Mouse (Mus musculus) gastrocnemius, postnatal 10 days (tissue): Measurements from ENCODE around the gene Dhrs1. TPM values are rescaled to one million over a fixed set of nuclear protein-coding genes. Genes with fewer than 3 reads are reported as not detected.

Experiments
- DNase-seq: peaks from one replicate; pipeline ENCODE4 v3.0.0; 2021; ENCODE audit warnings: mixed read lengths
- total RNA-seq, 2 experiments: library from RNA; stranded (reverse); gene quantifications; 2 replicates each; pipeline ENCODE4 v1.2.3; 2021

The Dhrs1 gene
- total RNA-seq, 2 experiments from 2014 or later, result 33.2 to 33.3 TPM

DNA sequence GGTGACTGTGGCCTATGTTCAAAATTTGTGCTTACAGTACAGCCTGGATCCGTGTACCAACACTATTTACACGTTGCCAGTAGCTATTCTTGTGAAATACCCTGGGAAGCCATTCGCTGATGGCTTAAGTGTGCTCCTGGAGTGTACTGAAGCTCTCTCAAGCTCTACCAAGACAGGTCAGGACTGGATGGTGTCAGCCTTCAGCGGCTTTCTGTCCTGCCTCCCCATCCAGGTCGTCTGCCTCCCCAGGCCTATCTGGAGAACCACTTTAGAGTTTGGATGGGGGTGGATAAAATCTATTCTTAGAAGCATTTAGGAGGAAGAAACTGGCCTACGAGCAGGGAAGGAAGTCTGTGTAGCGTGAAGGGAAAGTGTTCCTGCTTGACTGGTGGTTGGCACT lies 17.7 kb upstream of the Dhrs1 start:
- no peak for DNase-seq

DNA sequence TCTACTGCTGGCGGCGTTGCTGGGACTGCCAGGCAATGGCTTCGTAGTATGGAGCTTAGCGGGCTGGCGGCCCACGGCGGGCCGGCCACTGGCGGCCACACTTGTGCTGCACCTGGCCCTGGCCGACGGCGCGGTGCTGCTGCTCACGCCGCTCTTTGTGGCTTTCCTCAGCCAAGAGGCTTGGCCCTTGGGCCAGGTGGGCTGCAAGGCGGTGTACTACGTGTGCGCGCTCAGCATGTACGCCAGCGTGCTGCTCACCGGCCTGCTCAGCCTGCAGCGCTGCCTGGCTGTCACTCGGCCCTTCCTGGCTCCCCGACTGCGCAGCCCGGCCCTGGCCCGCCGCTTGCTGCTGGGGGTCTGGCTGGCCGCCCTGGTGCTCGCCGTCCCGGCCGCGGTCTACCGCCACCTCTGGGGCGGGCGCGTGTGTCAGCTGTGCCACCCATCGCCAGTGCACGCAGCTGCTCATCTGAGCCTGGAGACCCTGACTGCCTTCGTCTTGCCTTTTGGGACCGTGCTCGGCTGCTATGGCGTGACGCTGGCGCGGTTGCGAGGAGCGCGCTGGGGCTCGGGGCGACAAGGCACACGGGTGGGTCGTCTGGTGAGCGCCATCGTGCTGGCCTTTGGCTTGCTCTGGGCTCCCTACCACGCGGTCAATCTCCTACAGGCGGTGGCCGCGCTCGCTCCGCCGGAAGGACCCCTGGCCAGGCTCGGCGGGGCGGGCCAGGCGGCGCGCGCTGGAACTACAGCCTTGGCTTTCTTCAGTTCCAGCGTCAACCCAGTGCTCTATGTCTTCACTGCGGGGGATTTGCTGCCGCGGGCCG lies 16.7 kb upstream of the Dhrs1 start:
- DNase-seq, result peak; percentile 68

DNA sequence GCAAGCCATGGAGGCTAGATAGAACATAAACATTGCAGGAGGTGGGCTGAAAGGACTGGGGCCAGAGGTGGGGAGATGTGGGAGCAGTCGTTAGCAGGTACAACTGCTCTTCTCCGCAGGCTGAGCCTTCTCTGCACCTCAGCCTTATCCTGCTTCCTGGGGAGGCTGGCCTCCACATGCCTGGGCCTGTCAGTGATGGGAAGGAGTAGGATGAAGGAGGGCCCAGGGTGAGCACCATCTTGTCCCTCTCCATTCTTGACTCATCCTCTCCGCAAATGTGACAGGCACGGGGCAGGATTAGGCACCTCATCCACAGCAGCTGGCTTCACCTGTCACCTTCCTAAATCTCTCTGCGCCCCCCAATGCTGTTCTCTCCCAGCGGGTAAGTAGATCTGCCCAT lies 15.7 kb upstream of the Dhrs1 start, which contains the start of gene Ltb4r2:
Ltb4r2 (plus strand) TSS at position 266 of the 400 bp plus-strand sequence.
- DNase-seq, result no peak

DNA sequence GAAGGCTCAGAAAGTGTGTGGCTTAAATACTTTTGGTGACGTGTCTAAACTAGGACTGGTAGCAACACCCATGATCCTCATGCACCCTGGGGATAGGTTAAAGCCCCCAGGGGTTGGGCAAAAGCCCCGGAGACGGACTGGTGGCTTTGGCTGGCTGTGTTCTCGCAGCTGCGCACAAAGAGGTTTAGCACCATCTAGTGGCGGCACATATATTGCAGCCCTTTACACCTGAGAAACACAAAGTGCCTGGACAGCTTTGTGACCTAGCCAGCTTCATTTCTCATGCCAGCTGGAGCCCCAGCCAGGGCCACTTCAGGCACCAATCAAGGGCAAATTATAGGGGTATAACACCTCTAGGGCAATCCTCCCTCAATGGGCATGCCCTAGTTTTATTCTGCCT lies 14.7 kb upstream of the Dhrs1 start:
- peak; percentile 85 for DNase-seq

DNA sequence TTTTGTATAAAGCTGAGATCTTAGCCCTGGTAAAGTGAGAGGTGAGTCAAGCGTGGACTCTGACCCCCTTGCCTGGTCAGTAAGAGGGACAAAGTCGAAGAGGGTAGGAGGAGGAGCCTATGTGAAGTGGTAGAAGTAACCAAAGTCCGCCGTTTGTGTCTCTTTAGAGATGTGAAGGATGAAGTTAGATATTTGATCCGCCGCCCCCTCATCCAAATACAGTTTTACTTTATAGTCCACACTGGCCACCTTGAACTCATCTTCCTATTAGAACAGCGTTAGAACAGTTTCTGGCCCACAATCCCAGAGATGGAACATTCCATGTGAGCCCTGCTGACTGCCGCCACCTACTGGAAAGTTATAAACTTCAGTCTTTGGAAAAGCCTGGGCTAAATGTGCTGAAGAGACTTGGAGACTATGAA lies 12.9 kb upstream of the Dhrs1 start, which contains the start of gene Cideb:
Cideb (minus strand) TSS at position 96 of the 422 bp plus-strand sequence.
- DNase-seq, result no peak

DNA sequence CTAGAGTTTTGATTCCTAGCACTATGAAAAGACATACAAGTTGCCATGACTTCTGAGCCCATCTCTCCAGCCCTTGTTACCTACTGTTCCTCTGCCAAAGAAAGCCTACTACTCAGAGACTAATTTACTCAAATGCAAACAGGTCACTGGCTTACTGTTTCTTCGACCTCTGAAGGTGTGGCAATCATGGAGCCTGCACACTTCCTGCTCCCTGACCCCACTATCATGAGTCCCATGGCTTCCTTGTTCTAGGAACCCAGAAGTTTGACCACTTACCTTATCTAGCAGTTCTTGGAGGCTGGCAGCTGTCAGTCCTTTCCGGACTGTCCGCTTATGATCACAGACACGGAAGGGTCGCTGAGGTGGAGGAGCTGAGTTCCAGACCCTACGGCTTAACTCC lies 12.1 kb upstream of the Dhrs1 start:
- DNase-seq, result no peak

DNA sequence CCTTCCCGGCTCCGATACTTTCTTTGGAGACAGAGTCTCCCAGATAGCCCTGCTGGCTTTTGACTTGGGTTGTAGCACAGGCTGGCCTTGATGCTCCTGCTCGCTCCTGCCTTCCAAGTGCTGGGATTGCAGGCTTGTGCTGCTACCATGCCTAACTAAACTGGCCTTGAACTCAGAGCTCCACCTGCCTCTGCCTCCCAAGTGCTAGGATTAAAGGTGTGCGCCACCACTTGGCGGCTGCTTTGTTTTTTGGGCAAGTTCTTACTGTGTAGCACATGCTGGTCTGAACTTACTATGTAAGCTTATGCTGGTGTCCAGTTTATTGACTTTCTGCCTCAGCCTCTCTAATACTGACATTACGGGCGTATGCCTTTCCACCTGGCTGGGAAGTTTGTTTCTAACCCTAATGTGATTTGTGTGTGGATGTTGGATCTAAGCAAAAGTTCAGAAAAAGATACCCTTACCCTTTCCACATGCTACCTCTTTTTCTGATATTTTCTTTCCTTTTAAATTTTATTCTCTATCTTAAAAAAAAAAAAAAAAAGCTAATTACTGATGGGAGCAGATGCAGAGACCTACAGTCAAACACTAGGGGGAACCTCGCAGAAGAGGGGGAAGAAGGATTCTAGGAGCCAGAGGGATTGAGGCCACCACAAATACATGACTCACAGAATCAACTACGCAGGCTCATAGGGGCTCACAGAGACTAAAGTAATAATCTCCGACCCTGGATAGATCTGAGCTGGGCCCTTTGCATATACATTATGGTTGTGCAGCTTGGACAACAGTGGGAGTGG lies 1.8 kb upstream of the Dhrs1 start:
- DNase-seq, result no peak

DNA sequence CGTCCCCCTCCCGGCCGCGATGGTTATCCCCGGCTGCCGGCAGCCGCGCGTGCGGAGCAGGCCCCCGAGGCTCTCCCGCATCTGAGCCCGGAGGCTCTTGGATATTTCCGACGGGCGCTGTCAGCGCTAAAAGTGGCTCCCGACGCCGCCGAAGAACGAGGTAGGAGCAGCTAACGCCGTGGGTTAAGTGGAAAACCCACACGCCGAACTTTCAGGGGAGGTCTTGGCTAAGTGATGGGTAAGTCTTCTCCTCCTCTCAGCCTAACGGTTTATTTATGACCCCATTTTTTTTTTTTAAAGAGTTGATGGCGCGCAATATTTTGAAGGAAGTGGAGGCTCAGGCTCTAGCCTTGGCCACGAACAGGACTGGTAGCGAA lies 359 bp upstream of the Dhrs1 start:
- DNase-seq, result no peak

DNA sequence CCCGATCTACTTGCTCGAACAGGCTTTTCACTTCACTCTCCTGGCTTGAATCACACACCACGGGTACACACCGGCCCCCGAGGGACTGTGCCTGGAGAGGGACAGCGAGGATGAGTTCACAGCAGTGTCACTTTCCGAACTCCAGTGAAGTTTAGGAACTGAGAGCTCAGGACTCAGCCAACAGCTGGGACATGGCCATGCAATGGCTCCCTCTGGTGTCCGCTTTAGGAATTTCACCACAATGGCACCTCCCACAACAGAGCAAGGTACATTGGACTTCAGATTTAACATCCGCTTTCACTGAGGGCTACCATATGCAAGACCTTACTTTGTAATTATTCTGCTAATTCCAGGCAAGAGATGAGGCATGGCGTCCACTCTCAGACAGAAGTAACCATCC lies 1.8 kb downstream of the Dhrs1 start:
- DNase-seq, result peak; percentile 87

DNA sequence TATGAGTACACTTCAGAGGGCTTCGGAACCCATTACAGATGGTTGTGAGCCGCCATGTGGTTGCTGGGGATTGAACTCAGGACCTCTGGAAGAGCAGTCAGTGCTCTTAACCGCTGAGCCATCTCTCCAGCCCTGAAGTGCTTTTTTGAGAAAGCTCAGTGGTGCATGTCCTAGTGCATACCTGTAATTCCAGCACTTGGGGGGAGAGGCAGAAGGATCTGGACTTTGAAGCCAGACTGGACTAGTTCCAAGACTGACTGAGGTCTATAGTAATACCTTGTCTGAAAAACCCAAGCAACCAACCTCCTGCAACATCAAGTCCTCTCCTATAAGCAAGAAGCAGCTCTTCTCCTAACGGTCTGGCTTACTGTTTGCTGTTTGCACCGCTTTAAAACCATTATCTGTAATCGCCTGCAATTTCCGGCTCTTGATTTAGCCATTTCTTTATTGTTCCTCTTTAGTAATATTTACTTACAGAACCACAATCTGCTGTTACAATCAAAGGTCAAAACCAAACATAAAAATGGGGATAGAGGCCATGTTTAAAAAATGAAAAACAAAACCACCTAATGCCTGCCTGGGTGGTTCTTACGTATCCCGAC lies 8.3 kb downstream of the Dhrs1 start:
- no peak for DNase-seq

DNA sequence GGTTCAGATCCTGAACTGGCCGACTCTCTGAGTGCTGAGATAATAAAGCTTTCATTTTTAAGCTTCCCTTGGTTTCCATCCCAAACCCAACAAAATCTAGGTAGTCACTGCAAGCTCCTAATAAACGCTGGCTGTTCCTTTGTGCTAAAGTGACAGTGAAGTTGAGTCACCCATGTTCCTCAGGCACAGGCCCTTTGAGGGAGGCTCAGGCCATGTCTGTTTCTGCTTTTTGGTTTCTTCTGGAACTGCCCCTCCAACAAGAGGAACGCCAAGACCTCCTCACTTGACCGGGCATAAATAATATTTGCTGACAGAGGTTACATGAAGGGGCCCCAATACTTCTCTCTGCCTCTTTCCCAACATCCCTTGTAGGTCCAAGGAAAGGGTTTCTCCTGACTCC lies 9.7 kb downstream of the Dhrs1 start:
- DNase-seq, result no peak

DNA sequence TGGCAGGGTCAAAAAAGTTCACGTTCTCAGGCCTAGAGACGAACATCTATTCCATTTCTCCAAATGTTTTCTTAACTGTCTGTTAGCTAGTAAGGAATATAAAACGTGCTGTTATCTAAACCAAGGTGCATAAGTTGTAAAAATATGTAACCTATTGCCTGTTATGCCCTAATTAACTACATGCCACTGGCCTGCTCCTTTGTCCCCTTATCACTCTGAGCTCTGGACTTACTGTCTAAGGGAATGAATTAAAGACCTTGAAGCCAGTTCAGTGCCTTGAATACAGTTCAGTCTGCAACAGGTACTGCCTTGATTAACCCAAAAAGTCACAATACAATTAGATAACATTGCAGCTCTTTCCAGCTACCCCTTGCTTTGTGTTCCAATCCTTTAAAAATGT lies 10.2 kb downstream of the Dhrs1 start:
- DNase-seq, result no peak

DNA sequence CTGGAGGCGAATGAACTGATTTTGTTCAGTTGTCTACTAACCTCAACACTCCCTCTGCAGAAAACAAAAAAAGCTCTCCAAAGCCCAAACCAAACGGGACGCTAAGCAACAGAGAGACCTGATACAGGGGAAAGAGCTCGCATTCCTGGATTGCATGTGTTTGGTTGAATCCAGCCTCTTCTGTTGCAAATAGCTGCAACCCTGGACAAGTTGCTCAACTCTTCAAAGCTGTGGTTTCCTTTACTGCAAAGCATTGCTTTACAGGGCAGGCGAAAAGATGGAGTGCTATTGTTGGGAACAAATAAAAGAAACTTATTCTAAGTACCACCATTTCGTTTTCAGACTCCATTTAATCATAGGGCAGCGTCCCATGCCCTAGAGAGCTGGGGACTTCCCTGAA lies 10.6 kb downstream of the Dhrs1 start:
- DNase-seq, result no peak

DNA sequence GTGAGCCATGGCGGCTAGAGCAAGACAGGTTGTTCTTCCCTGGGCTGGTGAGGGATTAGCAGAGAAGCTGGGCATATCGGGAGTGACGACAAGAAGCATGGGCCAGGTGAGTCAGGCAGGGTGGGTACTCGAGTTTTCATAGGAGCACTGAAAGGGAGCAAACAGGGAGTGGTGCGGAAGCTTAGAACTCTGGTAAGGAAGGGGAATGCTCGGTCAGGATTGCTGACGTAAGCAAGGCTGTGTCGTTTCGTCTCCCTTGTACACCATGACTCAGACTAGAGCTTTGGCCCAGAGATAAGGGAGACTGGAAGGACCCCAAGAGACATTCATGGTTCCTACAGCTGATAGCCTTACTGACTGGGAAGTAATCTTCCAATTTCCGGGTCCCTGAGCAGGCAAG lies 11.6 kb downstream of the Dhrs1 start:
- DNase-seq, result no peak

DNA sequence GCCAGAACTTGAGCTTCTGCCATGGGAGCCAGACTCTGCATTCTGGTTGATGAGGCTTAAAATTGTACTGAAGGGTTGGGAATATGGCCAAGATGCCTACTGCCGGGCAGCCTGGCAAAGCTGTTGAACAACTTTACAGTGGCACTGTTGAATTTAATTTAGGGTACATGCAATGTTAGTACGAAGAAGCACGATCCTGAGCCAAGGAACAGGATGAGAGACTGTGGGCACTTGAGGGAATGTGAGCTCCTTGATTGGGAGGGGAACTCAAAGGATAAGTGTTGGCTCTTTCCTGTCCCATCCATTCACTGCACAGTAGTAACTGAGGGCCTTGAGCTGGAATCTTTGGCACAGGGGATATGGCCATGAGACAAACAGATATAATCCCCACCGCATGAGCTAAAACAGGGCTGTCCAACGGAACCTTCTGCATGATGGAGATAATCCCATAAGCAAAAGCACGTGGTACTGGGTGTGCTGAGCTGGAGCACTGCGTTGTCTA lies 14.9 kb downstream of the Dhrs1 start:
- no peak for DNase-seq

DNA sequence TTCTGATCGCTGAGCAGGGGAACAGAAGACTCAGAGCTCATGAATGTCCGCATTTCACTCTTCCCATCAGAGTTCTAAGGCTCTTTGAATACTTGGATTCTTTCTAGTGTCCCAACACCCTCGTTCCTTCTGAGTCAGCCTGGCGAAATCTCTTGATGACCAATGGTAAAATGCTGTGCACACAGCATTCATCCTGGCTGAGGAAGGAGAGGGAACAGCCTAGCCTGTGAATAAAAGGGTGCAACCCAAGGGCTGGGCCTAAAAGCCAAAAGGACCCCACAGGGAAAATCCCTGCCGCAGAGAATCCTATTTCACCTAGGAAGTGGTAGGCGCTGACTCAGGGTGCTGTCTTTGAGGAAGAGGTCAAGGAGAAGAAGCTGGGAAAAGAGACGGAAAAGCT lies 15.4 kb downstream of the Dhrs1 start:
- DNase-seq, result no peak

DNA sequence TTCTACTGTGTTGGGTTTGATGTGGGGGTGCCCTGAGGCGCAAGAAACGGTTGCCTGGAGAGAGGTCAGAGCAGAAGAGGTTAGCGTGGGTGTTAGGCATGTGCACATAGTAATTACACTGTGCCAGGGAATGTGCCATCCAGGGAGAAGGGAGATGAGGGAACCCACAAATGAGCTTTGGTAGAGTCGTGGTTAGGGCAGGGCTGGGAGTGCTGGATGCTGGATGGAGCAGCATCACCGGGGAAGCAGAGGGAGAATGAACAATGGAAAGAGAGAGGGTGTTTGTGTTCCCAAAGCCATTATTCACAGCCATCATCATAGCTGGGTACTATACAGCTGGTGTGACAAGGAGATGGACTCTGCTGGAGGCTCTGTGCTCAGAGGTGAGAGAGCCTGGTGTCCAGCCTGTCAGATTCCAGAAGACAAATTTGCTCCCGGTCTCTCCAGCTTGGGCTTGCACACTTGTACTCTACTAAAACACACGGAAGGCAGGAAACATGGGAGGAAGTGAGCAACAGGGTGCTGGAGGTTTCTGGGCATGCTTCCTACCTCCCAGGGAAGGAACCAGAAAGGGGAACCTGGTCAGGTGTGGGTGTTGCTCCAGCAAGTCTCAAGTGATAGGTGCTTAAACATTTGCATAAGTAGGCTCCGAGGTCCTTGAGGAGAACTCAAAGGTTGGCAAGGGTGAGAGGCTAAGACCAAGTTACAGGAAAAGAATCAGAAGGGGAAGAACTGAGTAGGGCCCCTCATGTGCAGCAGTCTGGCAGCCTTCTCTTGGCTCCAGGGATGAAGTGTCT lies 17.4 kb downstream of the Dhrs1 start:
- DNase-seq, result no peak

DNA sequence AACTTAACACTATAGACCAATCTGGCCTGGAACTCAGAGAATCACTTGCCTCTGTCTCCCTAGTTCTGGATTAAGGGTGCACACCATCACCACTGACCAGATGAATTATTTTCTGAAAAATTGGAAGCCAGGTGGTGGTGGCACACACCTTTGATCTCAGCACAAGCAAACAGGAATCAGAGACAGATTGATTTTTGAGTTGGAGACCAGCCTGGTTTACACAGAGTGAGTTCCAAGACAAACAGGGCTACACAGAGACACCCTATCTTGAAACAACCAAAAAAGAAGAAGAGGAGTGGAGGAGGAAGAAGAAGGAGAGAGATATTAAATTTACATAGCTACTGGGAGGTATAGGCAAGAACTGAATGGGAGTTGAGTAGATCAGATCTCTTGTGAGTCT lies 19.2 kb downstream of the Dhrs1 start:
- no peak for DNase-seq

DNA sequence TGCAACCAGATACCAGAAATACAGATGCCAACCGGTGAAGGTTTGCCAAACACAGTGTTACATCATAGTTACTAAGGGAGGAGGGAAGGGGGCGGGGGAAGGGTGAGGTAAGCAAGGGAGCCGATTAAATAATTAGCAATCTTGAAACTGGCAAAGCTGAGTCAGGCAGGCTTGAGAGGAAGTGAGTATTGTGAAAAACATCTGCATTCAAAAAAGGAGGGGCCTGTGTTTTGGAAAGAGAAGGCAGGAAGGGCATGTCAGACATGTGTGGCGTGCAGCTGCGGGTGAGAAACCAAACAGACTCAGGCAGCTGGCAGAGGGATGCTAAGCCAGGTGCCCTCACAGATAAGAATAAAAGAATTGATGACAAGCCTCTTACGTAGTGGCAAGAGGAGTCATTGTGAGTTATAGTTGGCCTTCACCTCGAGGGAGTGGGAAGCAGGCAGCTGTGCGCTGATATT lies 21.0 kb downstream of the Dhrs1 start:
- no peak for DNase-seq

DNA sequence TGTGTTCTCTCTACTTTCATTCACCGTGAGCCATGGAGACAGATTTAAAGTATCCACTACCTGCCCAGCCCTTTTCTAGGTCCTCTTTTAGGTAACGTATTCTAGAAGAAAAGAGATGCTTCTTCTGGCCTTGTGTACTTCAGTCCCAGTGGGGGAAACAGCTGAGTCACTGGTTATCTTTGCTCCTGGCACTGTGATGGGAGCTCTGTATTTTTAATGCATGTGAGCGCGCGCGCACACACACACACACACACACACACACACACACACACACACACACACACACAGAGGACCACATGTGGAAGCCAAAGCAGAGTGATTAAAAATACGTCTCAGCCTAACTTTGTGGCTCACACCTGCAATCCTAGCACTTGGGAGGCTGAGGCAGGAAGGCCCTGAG lies 22.1 kb downstream of the Dhrs1 start:
- DNase-seq, result no peak

DNA sequence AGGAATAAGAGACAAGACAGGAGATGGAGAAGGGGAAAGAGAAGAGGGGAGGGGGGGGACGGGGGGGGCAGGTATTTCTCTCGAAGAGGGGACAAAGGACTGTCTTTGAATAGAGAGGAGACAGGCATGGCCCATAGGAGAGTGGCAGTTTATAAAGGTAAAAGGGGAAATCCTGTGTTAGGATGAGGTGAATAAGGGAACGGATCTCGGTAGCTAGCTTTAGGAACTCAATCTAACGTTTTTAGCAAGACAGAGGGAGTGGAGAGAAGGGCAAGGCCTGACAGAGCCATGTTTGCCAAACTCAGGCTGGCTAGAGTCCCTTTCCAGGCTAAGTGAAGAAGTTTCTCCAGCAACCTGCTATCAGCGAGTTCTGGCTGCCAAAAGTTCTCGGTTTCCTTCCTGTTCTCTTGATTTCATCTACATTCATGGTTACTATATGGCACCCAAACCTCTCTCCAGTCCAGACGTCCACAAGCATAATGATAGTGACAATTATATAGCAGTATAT lies 23.0 kb downstream of the Dhrs1 start:
- no peak for DNase-seq
